Mouse (Mus musculus) megakaryocyte, embryonic 14.5 days (primary cell): ENCODE measurements at regions not wholly inside any gene's neighbourhood (a gene's known extent, or its start where the extent isn't known, plus 50 kb on each side); places are given as distances from the start of the nearest gene placed in this dataset.
A peak's percentile ranks its signal among the peaks of the same experiment; 100 is the strongest.
"Not testable (repeated sequence)": the region's sequence is repeated elsewhere in the genome, so short reads cannot be mapped to it uniquely, and the experiment has no call there.

Source experiments
- H3K27me3 ChIP-seq: replicated peaks from 2 replicates; pipeline ENCODE3; 2012; ENCODE audit warnings: inconsistent platforms
- H3K36me3 ChIP-seq: replicated peaks from 2 replicates; pipeline ENCODE3; 2012; ENCODE audit warnings: low read length, inconsistent platforms, mixed read lengths
- H3K4me1 ChIP-seq: 2 replicates; pipeline ENCODE4 v1.6.1; 2012; ENCODE audit warnings: inconsistent platforms
- H3K4me3 ChIP-seq: replicated peaks from 2 replicates; pipeline ENCODE3; 2012; ENCODE audit warnings: moderate library complexity, mild to moderate bottlenecking, inconsistent platforms
- H3K9me3 ChIP-seq: 2 replicates; pipeline ENCODE4 v1.6.1; 2012; ENCODE audit warnings: inconsistent platforms
- FLI1 ChIP-seq: IDR thresholded peaks from 2 replicates; pipeline ENCODE4 v1.6.1; 2012; ENCODE audit warnings: low read length, inconsistent platforms, mixed read lengths
- GATA1 ChIP-seq: IDR thresholded peaks from 3 replicates; pipeline ENCODE4 v1.6.1; 2012; ENCODE audit warnings: mixed read lengths, low read length, inconsistent platforms, borderline replicate concordance

- H3K9me3 ChIP-seq = no peaks in the 10 kb centered on the region
- H3K36me3 ChIP-seq = no peaks in the 10 kb centered on the region
- H3K4me1 ChIP-seq = peaks cover 7% of the 10 kb centered on the region
- no peak overlapping the region for H3K4me3 ChIP-seq
- TF ChIP-seq GATA1 (no peak), FLI1 (no peak)
- no peaks in the 10 kb centered on the region for H3K27me3 ChIP-seq
Measured at GRCm38 (mm10) chr16:50783784-50784650, 193.1 kb upstream of the Ccdc54 start.

- Histone ChIP-seq H3K4me3 (no peak overlapping the region), H3K9me3 (no peaks in the 10 kb centered on the region), H3K27me3 (no peaks in the 10 kb centered on the region), H3K4me1 (peaks cover 9% of the 10 kb centered on the region), H3K36me3 (no peaks in the 10 kb centered on the region)
- no peak for TF ChIP-seq GATA1
- no peak for TF ChIP-seq FLI1
Measured at GRCm38 (mm10) chr16:50783240-50783639, 192.3 kb upstream of the Ccdc54 start.

- Histone ChIP-seq H3K27me3 (no peaks in the 10 kb centered on the region), H3K9me3 (no peaks in the 10 kb centered on the region), H3K36me3 (no peaks in the 10 kb centered on the region), H3K4me3 (no peak overlapping the region), H3K4me1 (peaks cover 9% of the 10 kb centered on the region)
- TF ChIP-seq GATA1 (no peak), FLI1 (no peak)
Measured at GRCm38 (mm10) chr16:50779030-50779784, 188.3 kb upstream of the Ccdc54 start.

GRCm38 (mm10) chr16:50774699-50775098, 183.7 kb upstream of the Ccdc54 start:
- H3K27me3 ChIP-seq, H3K4me3 ChIP-seq, H3K36me3 ChIP-seq, H3K4me1 ChIP-seq, H3K9me3 ChIP-seq: not testable (repeated sequence)

GRCm38 (mm10) chr16:50766055-50766770, 175.3 kb upstream of the Ccdc54 start:
- Histone ChIP-seq H3K9me3 (no peaks in the 10 kb centered on the region), H3K4me1 (no peaks in the 10 kb centered on the region), H3K4me3 (no peak overlapping the region), H3K36me3 (no peaks in the 10 kb centered on the region), H3K27me3 (peaks cover 2% of the 10 kb centered on the region)
- no peak for TF ChIP-seq GATA1
- no peak for TF ChIP-seq FLI1

GRCm38 (mm10) chr16:50762096-50762495, 171.1 kb upstream of the Ccdc54 start:
- Histone ChIP-seq H3K27me3 (no peaks in the 10 kb centered on the region), H3K4me3 (no peak overlapping the region), H3K4me1 (no peaks in the 10 kb centered on the region), H3K9me3 (no peaks in the 10 kb centered on the region), H3K36me3 (no peaks in the 10 kb centered on the region)
- TF ChIP-seq GATA1 (no peak), FLI1 (no peak)

- no peaks in the 10 kb centered on the region for H3K9me3 ChIP-seq
- no peak for TF ChIP-seq FLI1
- H3K4me3 ChIP-seq = no peak overlapping the region
- no peaks in the 10 kb centered on the region for H3K27me3 ChIP-seq
- no peaks in the 10 kb centered on the region for H3K36me3 ChIP-seq
- 0 out of 2 replicates have a peak, but pooled peaks cover 3% of the 10 kb centered on the region for H3K4me1 ChIP-seq
Measured at GRCm38 (mm10) chr16:50759979-50760378, 169.0 kb upstream of the Ccdc54 start.

GRCm38 (mm10) chr16:50756696-50757095, 165.7 kb upstream of the Ccdc54 start:
- Histone ChIP-seq H3K4me1 (peaks cover 16% of the 10 kb centered on the region), H3K27me3 (no peaks in the 10 kb centered on the region), H3K36me3 (no peaks in the 10 kb centered on the region), H3K4me3 (no peak overlapping the region), H3K9me3 (no peaks in the 10 kb centered on the region)
- TF ChIP-seq GATA1 (no peak), FLI1 (no peak)

- H3K9me3 ChIP-seq = no peaks in the 10 kb centered on the region
- TF ChIP-seq FLI1 (no peak), GATA1 (no peak)
- H3K4me1 ChIP-seq = peaks cover 24% of the 10 kb centered on the region
- no peaks in the 10 kb centered on the region for H3K36me3 ChIP-seq
- no peaks in the 10 kb centered on the region for H3K27me3 ChIP-seq
- H3K4me3 ChIP-seq = peak overlapping the region; percentile 69
Measured at GRCm38 (mm10) chr16:50753612-50754389, 162.8 kb upstream of the Ccdc54 start.

GRCm38 (mm10) chr16:50753046-50753445, 162.1 kb upstream of the Ccdc54 start:
- TF ChIP-seq GATA1 (no peak), FLI1 (no peak)
- Histone ChIP-seq H3K4me1 (peaks cover 24% of the 10 kb centered on the region), H3K9me3 (no peaks in the 10 kb centered on the region), H3K36me3 (no peaks in the 10 kb centered on the region), H3K27me3 (no peaks in the 10 kb centered on the region), H3K4me3 (no peak overlapping the region)
